Mouse (Mus musculus): ENCODE measurements around the gene Sdccag8. TPM values are rescaled to one million over a fixed set of nuclear protein-coding genes. Genes with fewer than 3 reads are reported as not detected.

The Sdccag8 gene
- polyA plus RNA-seq, 1 experiment from 2014 or later = 31.5 TPM

DNA sequence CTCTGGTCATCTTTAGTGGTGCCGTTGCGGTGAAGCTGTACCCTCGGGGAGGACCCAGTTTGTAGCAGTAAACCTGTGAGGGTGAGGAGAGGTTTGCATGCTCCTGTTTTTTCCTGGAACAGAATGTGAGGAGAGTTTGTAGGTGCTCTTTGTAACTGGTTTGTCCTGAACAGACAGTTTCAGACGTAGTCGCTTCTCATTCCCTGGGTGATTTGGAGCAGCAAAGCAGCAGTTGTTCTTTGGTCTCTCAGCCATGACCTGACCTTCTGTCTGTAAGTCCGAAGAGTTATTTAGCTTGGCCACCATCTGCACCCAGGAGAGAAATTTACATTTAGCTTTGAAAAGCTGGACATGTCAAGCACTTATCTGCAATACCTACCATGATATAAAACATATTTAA is 65.2 kb downstream of the Sdccag8 start:
- Histone ChIP-seq H3K4me3 (ENCODE audit: low read depth, low read length) (no peak overlapping the region), H3K36me3 (ENCODE audit: control insufficient read depth, insufficient read depth, low read length) (no peaks in the 10 kb centered on the region), H3K27me3 (replicated peaks; ENCODE audit: control insufficient read depth, insufficient read depth, low read length) (no peaks in the 10 kb centered on the region), H3K9me3 (replicated peaks; ENCODE audit: control insufficient read depth, low read length) (no peaks in the 10 kb centered on the region), H3K27ac (ENCODE audit: low read depth, low read length) (peak overlapping the region; percentile 55), H3K9ac (ENCODE audit: low read length) (peak overlapping the region; percentile 13; the same call in 1 of the 2 replicates), H3K4me1 (ENCODE audit: control insufficient read depth, insufficient read depth, low read length) (peaks cover 20% of the 10 kb centered on the region), H3K4me2 (ENCODE audit: low read length) (no peak overlapping the region)
- ATAC-seq (no peak), DNase-seq (ENCODE audit: low spot score) (no peak)
- 25% methylated on average over 6 of the region's 6 CpGs for WGBS

- Histone ChIP-seq H3K27me3 (replicated peaks; ENCODE audit: control insufficient read depth, insufficient read depth, low read length) (no peaks in the 10 kb centered on the region), H3K4me2 (ENCODE audit: low read length) (peak overlapping the region; percentile 3; the same call in 1 of the 2 replicates), H3K4me3 (ENCODE audit: low read depth, low read length) (no peak overlapping the region), H3K9ac (ENCODE audit: low read length) (peak overlapping the region; percentile 32; the same call in 1 of the 2 replicates), H3K4me1 (ENCODE audit: control insufficient read depth, insufficient read depth, low read length) (peaks cover 20% of the 10 kb centered on the region), H3K9me3 (replicated peaks; ENCODE audit: control insufficient read depth, low read length) (no peaks in the 10 kb centered on the region), H3K27ac (ENCODE audit: low read depth, low read length) (peak overlapping the region; percentile 55), H3K36me3 (ENCODE audit: control insufficient read depth, insufficient read depth, low read length) (no peaks in the 10 kb centered on the region)
- WGBS = 7% methylated on average over 5 of the region's 5 CpGs
- DNase-seq (ENCODE audit: low spot score) (peak; percentile 32), ATAC-seq (no peak)
Measured at GRCm38 (mm10) chr1:176880101-176880500, 65.6 kb downstream of the Sdccag8 start.

DNA sequence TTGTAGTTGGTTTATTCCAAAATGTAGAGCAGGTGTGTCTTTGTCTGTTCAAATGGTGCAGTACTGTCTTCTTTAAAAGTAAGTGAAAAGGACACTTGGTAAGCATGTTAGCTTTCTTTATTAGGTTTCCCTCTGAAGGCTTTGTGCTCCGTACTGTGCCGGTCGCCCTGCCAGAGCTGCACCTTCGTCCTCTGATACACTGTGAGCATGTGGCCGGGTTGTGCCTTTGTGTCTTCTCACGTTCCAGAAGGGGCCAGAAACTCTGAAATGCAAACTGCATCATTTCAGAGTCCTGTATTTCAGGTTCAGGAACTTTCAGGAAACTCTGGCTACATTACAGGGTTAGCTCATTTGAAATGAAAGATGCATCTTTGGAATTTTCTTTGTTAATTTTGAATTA is 66.5 kb downstream of the Sdccag8 start:
- Histone ChIP-seq H3K9me3 (replicated peaks; ENCODE audit: control insufficient read depth, low read length) (no peaks in the 10 kb centered on the region), H3K9ac (ENCODE audit: low read length) (no peak overlapping the region), H3K36me3 (ENCODE audit: control insufficient read depth, insufficient read depth, low read length) (no peaks in the 10 kb centered on the region), H3K4me1 (ENCODE audit: control insufficient read depth, insufficient read depth, low read length) (peaks cover 20% of the 10 kb centered on the region), H3K27ac (ENCODE audit: low read depth, low read length) (peak overlapping the region; percentile 75), H3K4me3 (ENCODE audit: low read depth, low read length) (no peak overlapping the region), H3K27me3 (replicated peaks; ENCODE audit: control insufficient read depth, insufficient read depth, low read length) (no peaks in the 10 kb centered on the region), H3K4me2 (ENCODE audit: low read length) (no peak overlapping the region)
- DNase-seq (ENCODE audit: low spot score) = peak; percentile 45
- ATAC-seq = peak; percentile 47
- WGBS = 10% methylated on average over 6 of the region's 6 CpGs

GRCm38 (mm10) chr1:176885207-176885933 is 70.9 kb downstream of the Sdccag8 start:
- Histone ChIP-seq H3K4me1 (ENCODE audit: control insufficient read depth, insufficient read depth, low read length) (peaks cover 10% of the 10 kb centered on the region), H3K4me3 (ENCODE audit: low read depth, low read length) (no peak overlapping the region), H3K4me2 (ENCODE audit: low read length) (no peak overlapping the region), H3K36me3 (ENCODE audit: control insufficient read depth, insufficient read depth, low read length) (no peaks in the 10 kb centered on the region), H3K9me3 (replicated peaks; ENCODE audit: control insufficient read depth, low read length) (no peaks in the 10 kb centered on the region), H3K9ac (ENCODE audit: low read length) (no peak overlapping the region), H3K27ac (ENCODE audit: low read depth, low read length) (peak overlapping the region; percentile 53), H3K27me3 (replicated peaks; ENCODE audit: control insufficient read depth, insufficient read depth, low read length) (no peaks in the 10 kb centered on the region)
- peak; percentile 80; the same call in 1 of the 2 replicates for ATAC-seq
- DNase-seq (ENCODE audit: low spot score) = peak; percentile 81
- WGBS = 61% methylated on average over 17 of the region's 17 CpGs

DNA sequence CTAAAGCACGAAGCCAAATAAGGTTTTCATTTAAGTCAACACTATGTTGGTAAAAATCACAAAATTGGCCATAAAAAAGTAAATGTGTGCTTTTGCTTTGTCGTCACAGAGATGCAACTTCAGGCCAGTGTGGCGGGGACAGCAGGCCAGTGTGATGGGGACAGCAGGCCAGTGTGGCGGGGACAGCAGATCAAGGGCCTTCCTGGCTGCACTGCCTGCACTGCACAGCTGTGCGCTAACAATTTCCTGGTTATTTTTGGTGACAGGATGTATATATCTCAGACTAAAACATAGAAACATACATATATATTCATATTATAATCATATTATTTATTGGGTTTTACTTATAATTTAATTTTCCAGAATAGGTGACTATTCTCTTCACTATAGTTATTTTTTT is 71.5 kb downstream of the Sdccag8 start:
- peak overlapping the region; percentile 53 for H3K27ac ChIP-seq (ENCODE audit: low read depth, low read length)
- no peaks in the 10 kb centered on the region for H3K36me3 ChIP-seq (ENCODE audit: control insufficient read depth, insufficient read depth, low read length)
- no peaks in the 10 kb centered on the region for H3K9me3 ChIP-seq (replicated peaks; ENCODE audit: control insufficient read depth, low read length)
- peaks cover 5% of the 10 kb centered on the region for H3K4me1 ChIP-seq (ENCODE audit: control insufficient read depth, insufficient read depth, low read length)
- DNase-seq (ENCODE audit: low spot score) (no peak), ATAC-seq (no peak)
- H3K4me3 ChIP-seq (ENCODE audit: low read depth, low read length) = no peak overlapping the region
- H3K9ac ChIP-seq (ENCODE audit: low read length) = no peak overlapping the region
- no peaks in the 10 kb centered on the region for H3K27me3 ChIP-seq (replicated peaks; ENCODE audit: control insufficient read depth, insufficient read depth, low read length)
- no peak overlapping the region for H3K4me2 ChIP-seq (ENCODE audit: low read length)
- 88% methylated on average over 5 of the region's 5 CpGs for WGBS

- Histone ChIP-seq H3K4me2 (ENCODE audit: low read length) (no peak overlapping the region), H3K4me3 (ENCODE audit: low read depth, low read length) (no peak overlapping the region), H3K27me3 (replicated peaks; ENCODE audit: control insufficient read depth, insufficient read depth, low read length) (no peaks in the 10 kb centered on the region), H3K4me1 (ENCODE audit: control insufficient read depth, insufficient read depth, low read length) (no peaks in the 10 kb centered on the region), H3K36me3 (ENCODE audit: control insufficient read depth, insufficient read depth, low read length) (no peaks in the 10 kb centered on the region), H3K9ac (ENCODE audit: low read length) (no peak overlapping the region), H3K27ac (ENCODE audit: low read depth, low read length) (no peak overlapping the region), H3K9me3 (replicated peaks; ENCODE audit: control insufficient read depth, low read length) (no peaks in the 10 kb centered on the region)
- ATAC-seq (no peak), DNase-seq (ENCODE audit: low spot score) (no peak)
- WGBS = 89% methylated on average over 6 of the region's 6 CpGs
Measured at GRCm38 (mm10) chr1:176903741-176904140, 89.3 kb downstream of the Sdccag8 start.

- H3K4me2 ChIP-seq (ENCODE audit: low read length) = no peak overlapping the region
- H3K36me3 ChIP-seq (ENCODE audit: control insufficient read depth, insufficient read depth, low read length) = no peaks in the 10 kb centered on the region
- 92% methylated on average over 2 of the region's 2 CpGs for WGBS
- H3K27ac ChIP-seq (ENCODE audit: low read depth, low read length) = no peak overlapping the region
- no peak for ATAC-seq
- no peaks in the 10 kb centered on the region for H3K4me1 ChIP-seq (ENCODE audit: control insufficient read depth, insufficient read depth, low read length)
- H3K27me3 ChIP-seq (replicated peaks; ENCODE audit: control insufficient read depth, insufficient read depth, low read length) = no peaks in the 10 kb centered on the region
- no peak overlapping the region for H3K4me3 ChIP-seq (ENCODE audit: low read depth, low read length)
- DNase-seq (ENCODE audit: low spot score) = no peak
- H3K9me3 ChIP-seq (replicated peaks; ENCODE audit: control insufficient read depth, low read length) = no peaks in the 10 kb centered on the region
- no peak overlapping the region for H3K9ac ChIP-seq (ENCODE audit: low read length)
Measured at GRCm38 (mm10) chr1:176915946-176916345, 101.5 kb downstream of the Sdccag8 start.

DNA sequence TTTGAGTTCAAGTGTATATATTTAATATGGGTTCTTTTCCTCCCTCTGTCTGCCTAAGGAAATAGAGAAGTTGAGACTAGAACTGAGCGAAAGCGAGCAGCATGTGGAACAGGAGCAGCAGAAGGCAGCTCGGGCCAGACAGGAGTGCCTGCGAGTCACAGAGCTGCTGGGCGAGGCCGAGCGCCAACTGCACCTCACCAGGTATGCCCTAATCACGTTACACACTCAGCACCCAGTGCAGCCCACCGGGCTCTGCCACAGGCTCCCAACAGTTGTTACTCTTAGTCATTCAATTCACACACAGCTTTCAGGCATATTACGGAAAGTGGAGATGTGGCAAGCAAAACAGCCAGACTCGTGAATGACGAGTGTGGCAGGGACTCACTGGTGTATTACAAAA is 105.0 kb downstream of the Sdccag8 start:
- no peak overlapping the region for H3K9ac ChIP-seq (ENCODE audit: low read length)
- DNase-seq (ENCODE audit: low spot score) = no peak
- 86% methylated on average over 12 of the region's 12 CpGs for WGBS
- no peak overlapping the region for H3K4me2 ChIP-seq (ENCODE audit: low read length)
- peaks cover 3% of the 10 kb centered on the region; the same call in 1 of the 2 replicates for H3K4me1 ChIP-seq (ENCODE audit: control insufficient read depth, insufficient read depth, low read length)
- H3K27ac ChIP-seq (ENCODE audit: low read depth, low read length) = no peak overlapping the region
- no peaks in the 10 kb centered on the region for H3K27me3 ChIP-seq (replicated peaks; ENCODE audit: control insufficient read depth, insufficient read depth, low read length)
- H3K9me3 ChIP-seq (replicated peaks; ENCODE audit: control insufficient read depth, low read length) = no peaks in the 10 kb centered on the region
- no peak for ATAC-seq
- H3K4me3 ChIP-seq (ENCODE audit: low read depth, low read length) = no peak overlapping the region
- no peaks in the 10 kb centered on the region for H3K36me3 ChIP-seq (ENCODE audit: control insufficient read depth, insufficient read depth, low read length)

DNA sequence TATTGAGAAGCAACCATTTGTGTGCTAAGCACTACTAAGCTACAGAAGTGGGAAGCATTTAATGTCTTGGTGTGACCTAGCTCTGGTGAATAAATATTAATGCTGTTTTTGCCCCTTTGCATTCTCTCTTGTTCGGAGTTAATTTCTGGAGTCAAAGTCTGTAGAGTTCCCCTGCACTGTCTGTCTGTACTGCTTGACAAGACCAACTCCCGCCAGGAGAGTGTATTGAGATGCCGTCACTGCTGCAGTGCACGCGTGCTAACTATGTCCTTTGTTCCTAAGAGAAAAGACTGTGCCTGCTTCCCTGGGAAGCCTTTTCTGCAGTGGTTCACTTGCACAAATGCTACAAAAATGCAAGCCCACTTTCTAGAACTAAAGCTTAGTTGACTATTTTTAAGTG is 108.4 kb downstream of the Sdccag8 start:
- peak; percentile 76 for DNase-seq (ENCODE audit: low spot score)
- peak; percentile 90 for ATAC-seq
- 1% methylated on average over 5 of the region's 5 CpGs for WGBS
- H3K4me2 ChIP-seq (ENCODE audit: low read length) = no peak overlapping the region
- H3K36me3 ChIP-seq (ENCODE audit: control insufficient read depth, insufficient read depth, low read length) = no peaks in the 10 kb centered on the region
- H3K4me3 ChIP-seq (ENCODE audit: low read depth, low read length) = no peak overlapping the region
- peak overlapping the region; percentile 15; the same call in 1 of the 2 replicates for H3K27ac ChIP-seq (ENCODE audit: low read depth, low read length)
- H3K9ac ChIP-seq (ENCODE audit: low read length) = 0 out of 2 replicates have a peak overlapping the region, but pooled peaks have one; percentile 1
- H3K4me1 ChIP-seq (ENCODE audit: control insufficient read depth, insufficient read depth, low read length) = peaks cover 3% of the 10 kb centered on the region; the same call in 1 of the 2 replicates
- no peaks in the 10 kb centered on the region for H3K9me3 ChIP-seq (replicated peaks; ENCODE audit: control insufficient read depth, low read length)
- no peaks in the 10 kb centered on the region for H3K27me3 ChIP-seq (replicated peaks; ENCODE audit: control insufficient read depth, insufficient read depth, low read length)

Data from forebrain, embryonic 14.5 days (tissue).